Mouse (Mus musculus) lung, postnatal 0 days (tissue): ENCODE data around the gene Mtx1.

Source experiments
- CTCF ChIP-seq: IDR thresholded peaks from 2 replicates; pipeline ENCODE4 v1.5.1; 2016; ENCODE audit warnings: antibody characterized with exemption, mild to moderate bottlenecking
- EP300 ChIP-seq: IDR thresholded peaks from 2 replicates; pipeline ENCODE4 v1.6.1; 2016; ENCODE audit warnings: antibody characterized with exemption, mild to moderate bottlenecking, control low read depth

GRCm38 (mm10) chr3:89226900-89227299, at the start of gene Mtx1:
- TF ChIP-seq CTCF = no peak
- no peak for TF ChIP-seq EP300
